Mouse (Mus musculus) forebrain, embryonic 13.5 days (tissue): ENCODE measurements around the gene Chmp2b. TPM values are rescaled to one million over a fixed set of nuclear protein-coding genes. Genes with fewer than 3 reads are reported as not detected.

Experiments used
- ATAC-seq: fragments of 200-750 bp; cut with Nextera tagmentation; 2 replicates; pipeline ENCODE4 v1.8.0; 2017
- H3K27ac ChIP-seq: fragments of 300-500 bp; sonication (generic); 2 replicates; pipeline ENCODE4 v1.5.1; 2015; ENCODE audit warnings: inconsistent platforms, mild to moderate bottlenecking, moderate library complexity
- H3K27me3 ChIP-seq: fragments of 300-500 bp; sonication (generic); 2 replicates; pipeline ENCODE4 v1.6.1; 2015; ENCODE audit warnings: mild to moderate bottlenecking, inconsistent platforms
- H3K36me3 ChIP-seq: fragments of 300-500 bp; sonication (generic); 2 replicates; pipeline ENCODE4 v1.6.1; 2015; ENCODE audit warnings: mild to moderate bottlenecking, inconsistent platforms; ENCODE audit not compliant: poor library complexity, severe bottlenecking
- H3K4me1 ChIP-seq: fragments of 300-500 bp; sonication (generic); 2 replicates; pipeline ENCODE4 v1.6.1; 2015; ENCODE audit warnings: inconsistent platforms
- H3K4me2 ChIP-seq: fragments of 300-500 bp; sonication (generic); 2 replicates; pipeline ENCODE4 v1.6.1; 2015; ENCODE audit warnings: inconsistent platforms, mild to moderate bottlenecking, moderate library complexity
- H3K4me3 ChIP-seq: fragments of 300-500 bp; sonication (generic); 2 replicates; pipeline ENCODE4 v1.5.1; 2015; ENCODE audit warnings: mild to moderate bottlenecking, inconsistent platforms
- H3K9ac ChIP-seq: fragments of 300-500 bp; sonication (generic); 2 replicates; pipeline ENCODE4 v1.6.1; 2015; ENCODE audit warnings: mild to moderate bottlenecking, inconsistent platforms
- H3K9me3 ChIP-seq: fragments of 300-500 bp; sonication (generic); replicated peaks from 2 replicates; pipeline ENCODE4 v1.6.1; 2016; ENCODE audit warnings: inconsistent platforms
- WGBS: fragments of 180-500 bp; shearing (Covaris S2); methylation state at CpG from one replicate; pipeline ENCODE4 v1.1.7; 2015; 5-methylcytosine and 5-hydroxymethylcytosine counted together
- polyA plus RNA-seq: library from polyadenylated mRNA; unstranded; fragments of >200 nt; fragmentation: Nextera tagmentation; extraction: Ambion mirVana; gene quantifications from 2 replicates; pipeline ENCODE4 v1.2.1, GENCODE M21; 2015

Gene Chmp2b
- polyA plus RNA-seq, 1 experiment from 2014 or later, result 32.6 TPM

DNA sequence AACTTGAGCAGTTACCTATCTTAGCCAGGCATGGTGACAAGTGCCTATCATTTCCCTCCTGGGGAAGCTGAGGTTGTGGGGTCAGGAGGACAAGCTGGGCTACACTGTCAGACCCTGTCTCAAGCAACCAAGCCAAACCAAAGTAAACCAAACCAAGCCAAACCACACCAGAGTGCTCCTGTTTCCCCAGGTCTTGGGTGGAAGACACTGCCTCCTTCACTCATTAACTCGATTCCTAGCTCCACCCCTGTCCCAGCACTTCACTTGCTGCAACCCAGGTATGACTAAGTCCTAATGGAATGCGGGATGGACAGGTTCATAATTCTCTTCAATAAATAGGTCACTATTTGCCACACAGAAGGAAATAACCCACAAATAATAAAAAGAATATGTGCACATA, 2.9 kb downstream of the Chmp2b start:
- Histone ChIP-seq H3K4me3 (no peak overlapping the region), H3K27me3 (no peaks in the 10 kb centered on the region), H3K4me2 (no peak overlapping the region), H3K9me3 (no peaks in the 10 kb centered on the region), H3K4me1 (peaks cover 9% of the 10 kb centered on the region; the same call in 1 of the 2 replicates), H3K36me3 (no peaks in the 10 kb centered on the region), H3K9ac (no peak overlapping the region), H3K27ac (no peak overlapping the region)
- 87% methylated on average over 2 of the region's 2 CpGs for whole genome bisulfite sequencing
- no peak for ATAC-seq

DNA sequence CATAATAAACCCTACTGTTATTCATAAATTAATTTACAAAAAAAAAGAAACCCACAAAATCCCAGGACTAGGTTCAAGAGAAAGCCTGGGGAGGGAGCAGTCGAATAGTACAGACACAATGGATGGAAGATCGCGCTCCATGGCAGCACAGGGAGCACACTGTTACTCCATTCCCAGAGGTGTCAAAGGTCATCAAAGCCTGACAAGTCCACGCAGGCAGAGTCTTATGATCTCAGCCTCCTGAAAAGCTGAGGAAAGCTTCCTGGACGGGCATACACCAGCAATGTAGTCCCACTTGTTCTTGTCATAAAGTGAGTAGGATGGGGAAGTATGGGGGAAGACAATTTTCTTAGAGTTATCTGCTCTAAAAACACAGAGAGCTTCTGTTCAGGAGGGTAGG, 5.2 kb downstream of the Chmp2b start:
- no peaks in the 10 kb centered on the region for H3K9me3 ChIP-seq
- H3K36me3 ChIP-seq, result no peaks in the 10 kb centered on the region
- no peak for ATAC-seq
- H3K4me3 ChIP-seq, result no peak overlapping the region
- no peaks in the 10 kb centered on the region for H3K27me3 ChIP-seq
- H3K9ac ChIP-seq, result no peak overlapping the region
- peaks cover 6% of the 10 kb centered on the region; the same call in 1 of the 2 replicates for H3K4me1 ChIP-seq
- H3K27ac ChIP-seq, result no peak overlapping the region
- 77% methylated on average over 5 of the region's 5 CpGs for WGBS
- no peak overlapping the region for H3K4me2 ChIP-seq

DNA sequence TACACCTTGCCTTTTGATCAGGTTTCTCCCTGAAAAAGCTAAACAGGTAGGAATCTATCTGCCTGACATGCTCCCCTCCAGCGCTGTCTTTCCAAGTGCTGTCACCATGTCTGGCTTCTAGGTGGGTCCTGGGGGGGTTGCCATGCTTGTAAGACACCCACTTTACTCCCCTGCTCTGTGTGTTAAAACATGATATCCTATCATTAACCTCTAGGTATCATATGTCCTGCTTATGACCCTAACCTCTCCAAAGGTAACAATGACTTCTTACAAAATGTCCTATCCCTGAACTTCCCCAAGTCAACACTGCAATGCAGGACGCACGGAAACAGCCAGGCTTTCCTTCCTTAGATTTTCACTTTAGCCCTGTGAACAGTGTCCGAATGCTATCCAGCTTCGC, 8.3 kb downstream of the Chmp2b start:
- H3K4me2 ChIP-seq, result no peak overlapping the region
- H3K9ac ChIP-seq, result no peak overlapping the region
- no peaks in the 10 kb centered on the region for H3K9me3 ChIP-seq
- WGBS, result 89% methylated on average over 5 of the region's 5 CpGs
- no peaks in the 10 kb centered on the region for H3K36me3 ChIP-seq
- no peaks in the 10 kb centered on the region for H3K4me1 ChIP-seq
- no peak overlapping the region for H3K27ac ChIP-seq
- no peaks in the 10 kb centered on the region for H3K27me3 ChIP-seq
- no peak overlapping the region for H3K4me3 ChIP-seq
- ATAC-seq, result no peak

DNA sequence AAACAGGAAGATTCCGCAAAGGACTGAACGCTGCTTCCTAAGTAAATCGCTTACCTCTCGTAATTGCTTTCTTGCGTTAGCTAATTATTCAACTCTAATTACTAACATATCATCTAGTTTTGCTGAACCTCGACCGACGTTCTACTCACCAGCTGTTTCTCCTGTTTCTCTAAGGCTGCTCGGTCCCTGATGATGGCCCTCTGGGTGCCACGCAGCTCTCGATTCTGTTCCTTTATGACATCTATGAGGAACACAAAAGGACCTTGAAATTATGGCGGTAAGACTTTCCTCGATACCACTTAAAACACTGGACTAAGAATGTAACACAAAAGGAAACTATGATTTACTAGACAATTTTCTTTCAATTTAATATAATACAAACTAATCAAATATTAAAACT, 11.7 kb downstream of the Chmp2b start:
- no peak overlapping the region for H3K27ac ChIP-seq
- no peak overlapping the region for H3K4me3 ChIP-seq
- H3K36me3 ChIP-seq, result no peaks in the 10 kb centered on the region
- H3K4me1 ChIP-seq, result no peaks in the 10 kb centered on the region
- no peak overlapping the region for H3K4me2 ChIP-seq
- no peak for ATAC-seq
- no peaks in the 10 kb centered on the region for H3K27me3 ChIP-seq
- no peaks in the 10 kb centered on the region for H3K9me3 ChIP-seq
- no peak overlapping the region for H3K9ac ChIP-seq
- WGBS, result 80% methylated on average over 13 of the region's 13 CpGs

DNA sequence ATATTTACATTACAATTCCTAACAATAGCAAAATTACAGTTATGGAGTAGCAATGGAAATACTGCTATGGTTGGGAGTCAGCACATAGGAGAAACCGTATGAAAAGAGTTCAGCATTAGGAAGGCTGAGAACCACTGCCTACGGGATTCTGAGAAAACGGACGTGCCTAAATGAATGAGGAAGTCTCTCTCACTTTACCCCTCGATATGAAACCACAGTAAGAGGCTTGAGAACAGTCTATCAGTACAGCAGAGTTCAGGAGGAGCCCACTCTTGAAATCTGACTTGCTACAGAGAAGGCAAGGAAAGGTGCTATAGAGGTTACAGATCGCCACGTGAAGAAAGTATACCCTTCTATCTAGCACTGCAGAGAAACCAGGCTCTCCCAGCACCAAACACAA, 13.6 kb downstream of the Chmp2b start:
- Histone ChIP-seq H3K4me2 (no peak overlapping the region), H3K36me3 (peaks cover 7% of the 10 kb centered on the region), H3K4me3 (no peak overlapping the region), H3K9me3 (no peaks in the 10 kb centered on the region), H3K27ac (no peak overlapping the region), H3K4me1 (no peaks in the 10 kb centered on the region), H3K27me3 (no peaks in the 10 kb centered on the region), H3K9ac (no peak overlapping the region)
- WGBS, result 90% methylated on average over 7 of the region's 7 CpGs
- ATAC-seq, result no peak

DNA sequence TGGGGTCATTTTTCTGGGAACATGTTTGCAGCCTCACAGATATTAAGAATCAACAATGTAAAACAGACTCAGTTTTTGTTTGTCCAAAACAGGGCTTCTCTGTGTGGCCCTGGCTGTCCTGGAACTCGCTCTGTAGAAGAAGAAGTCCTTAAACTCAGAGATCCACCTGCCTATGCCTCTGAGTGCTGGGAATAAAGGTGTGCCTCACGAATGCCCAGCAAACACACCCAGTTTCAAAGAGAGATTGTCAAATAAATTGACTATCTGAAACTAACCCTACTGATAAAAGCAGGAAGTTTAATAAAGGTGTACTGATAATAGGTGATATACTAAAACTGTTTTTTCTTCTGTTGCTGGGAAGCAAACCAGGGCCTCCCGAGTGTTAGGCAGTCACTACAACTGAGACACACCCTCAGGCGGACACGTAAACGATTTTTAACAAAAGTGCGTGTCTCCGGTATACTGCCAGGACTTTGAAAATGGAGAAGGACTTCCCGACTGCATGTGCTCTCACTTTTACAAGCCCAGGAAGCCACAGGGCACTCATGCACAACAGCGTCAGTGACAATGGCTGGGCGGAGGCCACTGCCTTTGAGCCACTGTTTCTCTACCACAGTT, 18.7 kb downstream of the Chmp2b start:
- no peak overlapping the region for H3K4me2 ChIP-seq
- H3K36me3 ChIP-seq, result peaks cover 16% of the 10 kb centered on the region
- H3K27me3 ChIP-seq, result no peaks in the 10 kb centered on the region
- H3K9me3 ChIP-seq, result no peaks in the 10 kb centered on the region
- no peak overlapping the region for H3K9ac ChIP-seq
- 90% methylated on average over 11 of the region's 11 CpGs for WGBS
- no peak overlapping the region for H3K27ac ChIP-seq
- no peak overlapping the region for H3K4me3 ChIP-seq
- H3K4me1 ChIP-seq, result no peaks in the 10 kb centered on the region
- no peak for ATAC-seq

DNA sequence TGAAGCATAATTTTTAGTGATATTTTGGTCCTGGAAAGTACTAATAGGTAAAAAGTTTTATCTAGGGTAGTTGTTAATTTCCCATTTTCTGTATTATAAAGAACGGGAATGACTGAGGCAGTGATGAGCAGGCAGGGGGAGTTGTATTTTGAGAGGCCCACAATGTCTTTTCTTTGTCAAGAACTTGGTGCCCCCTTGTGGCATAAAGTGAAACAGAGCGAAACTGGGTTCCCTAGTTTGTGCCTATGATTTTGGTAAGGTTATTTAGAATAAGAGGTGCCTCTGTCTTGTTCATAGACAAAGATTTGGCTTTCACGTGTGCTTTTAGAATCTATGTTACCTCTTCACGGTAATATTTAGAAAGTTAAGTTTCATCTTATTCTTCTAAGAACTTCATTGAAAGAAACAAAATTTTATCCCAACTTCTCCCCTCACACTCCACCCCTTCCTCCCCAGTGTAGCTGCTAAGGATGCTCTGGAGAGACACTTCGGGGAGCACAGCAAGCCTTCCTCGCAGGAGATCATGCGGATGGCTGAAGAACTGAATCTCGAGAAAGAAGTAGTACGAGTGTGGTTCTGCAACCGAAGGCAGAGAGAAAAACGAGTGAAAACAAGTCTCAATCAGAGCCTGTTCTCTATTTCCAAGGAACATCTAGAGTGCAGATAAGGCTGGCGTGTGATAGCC, 29.1 kb downstream of the Chmp2b start:
- Histone ChIP-seq H3K4me2 (no peak overlapping the region), H3K4me1 (peaks cover 6% of the 10 kb centered on the region; the same call in 1 of the 2 replicates), H3K9ac (no peak overlapping the region), H3K4me3 (no peak overlapping the region), H3K27me3 (no peaks in the 10 kb centered on the region), H3K27ac (no peak overlapping the region), H3K36me3 (no peaks in the 10 kb centered on the region; the same call in 1 of the 2 replicates), H3K9me3 (no peaks in the 10 kb centered on the region)
- 33% methylated on average over 12 of the region's 12 CpGs for WGBS
- ATAC-seq, result 0 out of 2 replicates have a peak, but pooled peaks have one; percentile 57

DNA sequence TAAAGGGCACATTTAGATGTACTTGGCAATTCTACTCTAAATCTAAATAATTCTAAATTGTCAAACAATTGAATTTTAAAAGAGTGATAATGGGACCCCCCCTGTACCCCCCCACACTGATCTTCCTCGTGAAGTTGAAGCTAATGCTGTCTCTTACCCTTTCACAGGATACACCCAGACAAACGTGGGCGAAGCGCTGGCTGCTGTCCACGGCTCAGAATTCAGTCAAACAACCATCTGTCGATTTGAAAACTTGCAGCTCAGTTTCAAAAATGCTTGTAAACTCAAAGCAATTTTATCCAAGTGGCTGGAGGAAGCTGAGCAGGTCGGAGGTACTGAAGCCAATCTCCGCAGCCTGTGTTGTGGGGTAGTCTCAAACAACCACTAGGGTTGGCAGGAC, 30.9 kb downstream of the Chmp2b start:
- Histone ChIP-seq H3K9me3 (no peaks in the 10 kb centered on the region), H3K4me3 (no peak overlapping the region), H3K9ac (no peak overlapping the region), H3K4me1 (peaks cover 6% of the 10 kb centered on the region; the same call in 1 of the 2 replicates), H3K36me3 (no peaks in the 10 kb centered on the region), H3K27ac (no peak overlapping the region), H3K27me3 (no peaks in the 10 kb centered on the region), H3K4me2 (no peak overlapping the region)
- 73% methylated on average over 8 of the region's 8 CpGs for WGBS
- ATAC-seq, result peak; percentile 43; the same call in 1 of the 2 replicates

DNA sequence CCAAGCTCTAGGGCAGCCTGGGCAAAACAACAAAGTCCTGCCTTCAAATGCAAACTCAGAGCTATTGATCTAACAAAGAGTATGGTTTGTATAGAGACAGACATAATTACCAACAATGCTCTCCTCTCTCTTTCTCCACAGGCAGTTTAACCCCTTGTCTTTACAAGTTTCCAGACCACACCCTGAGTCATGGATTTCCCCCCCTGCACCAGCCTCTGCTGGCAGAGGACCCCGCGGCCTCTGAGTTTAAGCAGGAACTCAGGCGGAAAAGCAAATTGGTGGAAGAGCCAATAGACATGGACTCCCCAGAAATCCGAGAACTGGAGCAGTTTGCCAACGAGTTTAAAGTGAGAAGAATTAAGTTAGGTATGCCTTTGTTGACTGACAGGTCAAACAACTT, 32.9 kb downstream of the Chmp2b start:
- Histone ChIP-seq H3K27me3 (no peaks in the 10 kb centered on the region), H3K4me3 (no peak overlapping the region), H3K4me2 (no peak overlapping the region), H3K36me3 (no peaks in the 10 kb centered on the region), H3K4me1 (peaks cover 6% of the 10 kb centered on the region; the same call in 1 of the 2 replicates), H3K27ac (no peak overlapping the region), H3K9ac (no peak overlapping the region), H3K9me3 (no peaks in the 10 kb centered on the region)
- ATAC-seq, result no peak
- WGBS, result 1% methylated on average over 5 of the region's 5 CpGs

DNA sequence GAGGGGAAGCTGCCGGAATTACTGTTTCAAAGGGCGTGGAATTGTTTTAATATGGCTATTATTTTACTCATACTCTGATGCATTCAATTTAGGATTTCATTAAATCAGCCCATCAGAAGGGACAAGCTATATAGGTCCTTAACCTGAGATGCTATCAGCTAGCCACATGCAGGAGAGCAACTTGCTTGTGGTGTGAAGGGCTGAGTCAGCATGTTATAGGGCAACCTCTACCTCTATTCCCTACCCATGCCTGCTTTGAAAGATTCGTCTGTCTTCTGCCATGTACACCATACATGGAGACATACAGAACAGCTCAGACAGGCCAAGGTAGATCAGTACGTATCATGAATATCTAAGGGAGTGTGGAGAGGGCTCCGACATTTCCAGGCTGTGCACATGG, 35.8 kb downstream of the Chmp2b start:
- no peak for ATAC-seq
- peaks cover 6% of the 10 kb centered on the region; the same call in 1 of the 2 replicates for H3K4me1 ChIP-seq
- no peak overlapping the region for H3K4me3 ChIP-seq
- H3K4me2 ChIP-seq, result no peak overlapping the region
- H3K27ac ChIP-seq, result no peak overlapping the region
- no peaks in the 10 kb centered on the region for H3K9me3 ChIP-seq
- H3K27me3 ChIP-seq, result no peaks in the 10 kb centered on the region
- no peak overlapping the region for H3K9ac ChIP-seq
- WGBS, result 91% methylated on average over 5 of the region's 5 CpGs
- H3K36me3 ChIP-seq, result no peaks in the 10 kb centered on the region

DNA sequence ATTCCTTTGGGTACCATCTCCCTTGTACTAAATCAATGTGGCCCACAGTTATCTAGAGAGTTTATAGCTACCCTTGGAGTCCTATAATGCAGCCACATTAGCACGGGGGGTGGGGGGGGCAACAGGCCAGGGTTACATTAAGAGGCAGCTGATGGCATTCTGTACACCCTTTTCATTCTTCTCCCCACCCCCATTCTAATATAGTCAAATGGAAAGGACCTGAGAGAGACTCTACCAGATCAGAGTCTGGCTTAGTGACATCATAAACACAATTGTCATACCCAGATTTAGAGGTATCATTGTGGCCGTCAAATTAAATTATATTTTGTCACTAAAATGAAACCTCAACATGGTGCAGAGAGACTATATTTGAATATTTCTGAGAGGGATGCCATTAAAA, 36.5 kb downstream of the Chmp2b start:
- Histone ChIP-seq H3K27ac (no peak overlapping the region), H3K36me3 (no peaks in the 10 kb centered on the region), H3K9me3 (no peaks in the 10 kb centered on the region), H3K4me1 (peaks cover 6% of the 10 kb centered on the region; the same call in 1 of the 2 replicates), H3K4me3 (no peak overlapping the region), H3K4me2 (no peak overlapping the region), H3K9ac (no peak overlapping the region), H3K27me3 (no peaks in the 10 kb centered on the region)
- 89% methylated on average over 2 of the region's 2 CpGs for WGBS
- ATAC-seq, result no peak

DNA sequence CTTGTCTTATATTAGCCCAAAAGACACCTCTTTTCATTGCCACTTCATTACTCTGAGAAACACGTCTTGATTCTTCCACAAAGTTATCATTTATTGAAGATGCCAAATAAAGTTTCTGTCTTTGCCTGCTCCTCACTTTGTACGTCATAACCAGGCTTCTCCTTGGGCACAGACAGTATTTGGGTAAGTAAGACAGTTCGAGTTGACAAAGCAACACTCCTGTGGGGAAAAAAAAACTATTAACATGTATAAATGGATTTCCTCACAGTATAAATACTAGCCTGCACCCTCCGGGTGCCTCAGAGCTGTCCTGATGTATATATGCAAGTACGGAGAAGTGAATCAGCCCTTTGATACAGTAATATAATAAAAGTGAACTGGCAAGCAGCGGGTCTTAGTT, 42.3 kb downstream of the Chmp2b start, which contains the start of gene Pou1f1:
Pou1f1 (plus strand) TSS at position 301 of the 400 bp plus-strand sequence.
- H3K27me3 ChIP-seq, result no peaks in the 10 kb centered on the region
- no peak for ATAC-seq
- H3K4me1 ChIP-seq, result no peaks in the 10 kb centered on the region
- no peaks in the 10 kb centered on the region for H3K9me3 ChIP-seq
- H3K4me2 ChIP-seq, result no peak within 1 kb of the TSS
- WGBS, result 82% methylated on average over 6 of the region's 6 CpGs
- H3K27ac ChIP-seq, result no peak within 1 kb of the TSS
- H3K9ac ChIP-seq, result no peak within 1 kb of the TSS
- H3K36me3 ChIP-seq, result no peaks in the 10 kb centered on the region
- no peak within 1 kb of the TSS for H3K4me3 ChIP-seq
